Mouse (Mus musculus) hindbrain, embryonic 10.5 days (tissue): ENCODE results near the gene Gm9887. TPM values are rescaled to one million over a fixed set of nuclear protein-coding genes. Genes with fewer than 3 reads are reported as not detected.

Experiments
- DNase-seq: peaks from one replicate; pipeline ENCODE4 v3.0.0-alpha.2; 2017; ENCODE audit warnings: low spot score
- H3K27ac ChIP-seq: fragments of 300-500 bp; sonication (generic); 2 replicates; pipeline ENCODE4 v1.5.1; 2016; ENCODE audit warnings: mild to moderate bottlenecking, moderate library complexity
- H3K27me3 ChIP-seq: fragments of 300-500 bp; sonication (generic); 2 replicates; pipeline ENCODE4 v1.6.1; 2016; ENCODE audit warnings: mild to moderate bottlenecking; ENCODE audit not compliant: poor library complexity, insufficient read depth, severe bottlenecking
- H3K36me3 ChIP-seq: fragments of 300-500 bp; sonication (generic); 2 replicates; pipeline ENCODE4 v1.6.1; 2016; ENCODE audit warnings: mild to moderate bottlenecking, moderate library complexity
- H3K4me1 ChIP-seq: fragments of 300-500 bp; sonication (generic); replicated peaks from 2 replicates; pipeline ENCODE4 v1.6.1; 2016; ENCODE audit warnings: mild to moderate bottlenecking
- H3K4me3 ChIP-seq: fragments of 300-500 bp; sonication (generic); 2 replicates; pipeline ENCODE4 v1.5.1; 2016; ENCODE audit warnings: mild to moderate bottlenecking, moderate library complexity
- H3K9me3 ChIP-seq: fragments of 300-500 bp; sonication (generic); 2 replicates; pipeline ENCODE4 v1.6.1; 2016; ENCODE audit warnings: mild to moderate bottlenecking, moderate library complexity
- WGBS: fragments of 180-500 bp; shearing (Covaris S2); methylation state at CpG from one replicate; pipeline ENCODE4 v1.1.7; 2016; 5-methylcytosine and 5-hydroxymethylcytosine counted together
- polyA plus RNA-seq: library from polyadenylated mRNA; unstranded; fragments of >200 nt; fragmentation: Nextera tagmentation; extraction: Ambion mirVana; gene quantifications from 2 replicates; pipeline ENCODE4 v1.2.1, GENCODE M21; 2016

The Gm9887 gene
- 0.96 and 1.9 TPM in 2 replicates for polyA plus RNA-seq

GRCm38 (mm10) chr12:69371854-69372671 lies at the start of gene Gm9887, which contains the start of gene Arf6:
TSS of gene Gm9887 (minus strand) at chr12:69372458.
TSS of gene Arf6 (plus strand) at chr12:69372150.
- Histone ChIP-seq H3K27me3 (no peaks in the 10 kb centered on the region), H3K4me3 (peak within 1 kb of the TSS; percentile 99), H3K36me3 (peaks cover 26% of the 10 kb centered on the region), H3K9me3 (no peaks in the 10 kb centered on the region), H3K27ac (peak within 1 kb of the TSS; percentile 97), H3K4me1 (peaks cover 34% of the 10 kb centered on the region)
- WGBS, result under 1% methylated on average over 119 of the region's 121 CpGs
- DNase-seq, result peak; percentile 97

- DNase-seq, result no peak
- peaks cover 9% of the 10 kb centered on the region; the same call in 1 of the 2 replicates for H3K9me3 ChIP-seq
- H3K27ac ChIP-seq, result no peak overlapping the region
- no peak overlapping the region for H3K4me3 ChIP-seq
- no peaks in the 10 kb centered on the region for H3K36me3 ChIP-seq
- peaks cover 25% of the 10 kb centered on the region for H3K4me1 ChIP-seq
- no peaks in the 10 kb centered on the region for H3K27me3 ChIP-seq
- WGBS, result 81% methylated on average over 3 of the region's 3 CpGs
Observed at GRCm38 (mm10) chr12:69420716-69421115, 48.5 kb upstream of the Gm9887 start.

GRCm38 (mm10) chr12:69419606-69420005 lies 47.3 kb upstream of the Gm9887 start:
- no peak overlapping the region for H3K27ac ChIP-seq
- H3K36me3 ChIP-seq, result no peaks in the 10 kb centered on the region
- no peak overlapping the region for H3K4me3 ChIP-seq
- no peaks in the 10 kb centered on the region for H3K27me3 ChIP-seq
- 86% methylated on average over 4 of the region's 4 CpGs for WGBS
- peaks cover 9% of the 10 kb centered on the region; the same call in 1 of the 2 replicates for H3K9me3 ChIP-seq
- no peak for DNase-seq
- H3K4me1 ChIP-seq, result peaks cover 16% of the 10 kb centered on the region

- WGBS, result 92% methylated on average over 14 of the region's 14 CpGs
- H3K36me3 ChIP-seq, result no peaks in the 10 kb centered on the region
- H3K4me3 ChIP-seq, result no peak overlapping the region
- H3K4me1 ChIP-seq, result 0 out of 2 replicates have a peak, but pooled peaks cover 13% of the 10 kb centered on the region
- H3K9me3 ChIP-seq, result peaks cover 9% of the 10 kb centered on the region; the same call in 1 of the 2 replicates
- no peaks in the 10 kb centered on the region for H3K27me3 ChIP-seq
- H3K27ac ChIP-seq, result no peak overlapping the region
- no peak for DNase-seq
Observed at GRCm38 (mm10) chr12:69419017-69419605, 46.9 kb upstream of the Gm9887 start.

- no peak overlapping the region for H3K4me3 ChIP-seq
- 91% methylated on average over 13 of the region's 13 CpGs for WGBS
- DNase-seq, result no peak
Observed at GRCm38 (mm10) chr12:69418606-69419005, 46.3 kb upstream of the Gm9887 start.

GRCm38 (mm10) chr12:69417701-69418291 lies 45.5 kb upstream of the Gm9887 start:
- no peak for DNase-seq
- Histone ChIP-seq H3K27ac (no peak overlapping the region), H3K4me3 (no peak overlapping the region), H3K9me3 (peaks cover 5% of the 10 kb centered on the region; the same call in 1 of the 2 replicates), H3K4me1 (0 out of 2 replicates have a peak, but pooled peaks cover 13% of the 10 kb centered on the region), H3K27me3 (no peaks in the 10 kb centered on the region), H3K36me3 (no peaks in the 10 kb centered on the region)
- 64% methylated on average over 9 of the region's 9 CpGs for WGBS

More at GRCm38 (mm10) chr12:69418606-69419005, 46.3 kb upstream of the Gm9887 start:
- H3K27ac ChIP-seq, result no peak overlapping the region
- no peaks in the 10 kb centered on the region for H3K36me3 ChIP-seq
- no peaks in the 10 kb centered on the region for H3K27me3 ChIP-seq
- 0 out of 2 replicates have a peak, but pooled peaks cover 13% of the 10 kb centered on the region for H3K4me1 ChIP-seq
- peaks cover 9% of the 10 kb centered on the region; the same call in 1 of the 2 replicates for H3K9me3 ChIP-seq

GRCm38 (mm10) chr12:69416793-69417192 lies 44.5 kb upstream of the Gm9887 start:
- H3K27me3 ChIP-seq, result no peaks in the 10 kb centered on the region
- no peak overlapping the region for H3K4me3 ChIP-seq
- 72% methylated on average over 7 of the region's 7 CpGs for WGBS
- no peaks in the 10 kb centered on the region for H3K9me3 ChIP-seq
- no peak for DNase-seq
- H3K27ac ChIP-seq, result no peak overlapping the region
- H3K4me1 ChIP-seq, result 0 out of 2 replicates have a peak, but pooled peaks cover 13% of the 10 kb centered on the region
- no peaks in the 10 kb centered on the region for H3K36me3 ChIP-seq

GRCm38 (mm10) chr12:69414826-69415572 lies 42.7 kb upstream of the Gm9887 start:
- 75% methylated on average over 4 of the region's 4 CpGs for WGBS
- Histone ChIP-seq H3K27me3 (no peaks in the 10 kb centered on the region), H3K27ac (no peak overlapping the region), H3K9me3 (no peaks in the 10 kb centered on the region), H3K4me1 (0 out of 2 replicates have a peak, but pooled peaks cover 13% of the 10 kb centered on the region), H3K4me3 (no peak overlapping the region), H3K36me3 (no peaks in the 10 kb centered on the region)
- no peak for DNase-seq

- Histone ChIP-seq H3K4me3 (no peak overlapping the region), H3K27ac (no peak overlapping the region), H3K27me3 (no peaks in the 10 kb centered on the region), H3K9me3 (no peaks in the 10 kb centered on the region), H3K4me1 (0 out of 2 replicates have a peak, but pooled peaks cover 13% of the 10 kb centered on the region), H3K36me3 (no peaks in the 10 kb centered on the region)
- DNase-seq, result no peak
- 86% methylated on average over 3 of the region's 3 CpGs for WGBS
Observed at GRCm38 (mm10) chr12:69413303-69413702, 41.0 kb upstream of the Gm9887 start.

GRCm38 (mm10) chr12:69411936-69412335 lies 39.7 kb upstream of the Gm9887 start:
- Histone ChIP-seq H3K4me1 (0 out of 2 replicates have a peak, but pooled peaks cover 3% of the 10 kb centered on the region), H3K27me3 (no peaks in the 10 kb centered on the region), H3K9me3 (no peaks in the 10 kb centered on the region), H3K4me3 (no peak overlapping the region), H3K36me3 (no peaks in the 10 kb centered on the region), H3K27ac (no peak overlapping the region)
- no peak for DNase-seq
- WGBS, result 68% methylated on average over 4 of the region's 4 CpGs

GRCm38 (mm10) chr12:69410767-69411166 lies 38.5 kb upstream of the Gm9887 start:
- Histone ChIP-seq H3K36me3 (no peaks in the 10 kb centered on the region), H3K4me1 (no peaks in the 10 kb centered on the region), H3K27me3 (no peaks in the 10 kb centered on the region), H3K4me3 (no peak overlapping the region), H3K27ac (no peak overlapping the region), H3K9me3 (no peaks in the 10 kb centered on the region)
- no peak for DNase-seq
- 75% methylated on average over 5 of the region's 5 CpGs for WGBS

- WGBS, result 88% methylated on average over 13 of the region's 13 CpGs
- no peak for DNase-seq
- Histone ChIP-seq H3K9me3 (no peaks in the 10 kb centered on the region), H3K27ac (no peak overlapping the region), H3K4me3 (no peak overlapping the region), H3K4me1 (no peaks in the 10 kb centered on the region), H3K27me3 (no peaks in the 10 kb centered on the region), H3K36me3 (no peaks in the 10 kb centered on the region)
Observed at GRCm38 (mm10) chr12:69402594-69403167, 30.4 kb upstream of the Gm9887 start.
